Mouse (Mus musculus): Measurements from ENCODE around the gene Kif26b.

DNA sequence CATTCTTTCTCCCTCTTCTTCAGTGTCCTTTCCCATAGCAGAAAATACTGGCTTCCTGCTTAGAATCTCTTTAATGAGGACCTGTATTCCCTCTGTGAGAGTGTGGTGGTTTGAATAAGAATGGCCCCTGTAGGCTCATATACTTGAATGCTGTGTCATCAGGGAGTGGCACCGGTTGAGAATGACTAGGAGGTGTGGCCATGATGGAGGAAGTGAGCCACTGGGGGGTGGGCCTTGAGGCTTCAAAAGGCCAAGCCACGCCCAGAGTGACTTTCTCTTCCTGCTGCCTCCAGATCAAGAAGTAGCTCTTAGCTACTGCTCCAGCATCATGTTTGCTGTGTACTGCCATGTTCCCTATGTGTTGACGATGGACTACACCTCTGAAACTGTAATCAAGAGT is 15.7 kb downstream of the Kif26b start:
- no peak for TF ChIP-seq EP300 (IDR thresholded peaks at IDR 0.05; ENCODE audit: insufficient read depth, low read depth, low read length)
- no peak for TF ChIP-seq POLR2A (IDR thresholded peaks at IDR 0.05; ENCODE audit: insufficient read depth, low read depth, low read length)
- no peak for TF ChIP-seq CTCF (IDR thresholded peaks at IDR 0.05)
